Mouse (Mus musculus): ENCODE measurements around the gene Nup188.

The Nup188 gene

GRCm38 (mm10) chr2:30285004-30285403 is 1.2 kb upstream of the Nup188 start:
- no peak for DNase-seq (ENCODE audit: low spot score)

- DNase-seq (ENCODE audit: low spot score) = no peak
Observed at GRCm38 (mm10) chr2:30285416-30286181, 598 bp upstream of the Nup188 start.

GRCm38 (mm10) chr2:30287027-30287373 is 803 bp downstream of the Nup188 start:
- DNase-seq (ENCODE audit: low spot score) = peak; percentile 68

GRCm38 (mm10) chr2:30299525-30299924 is 13.3 kb downstream of the Nup188 start:
- peak; percentile 6 for DNase-seq (ENCODE audit: low spot score)

- DNase-seq (ENCODE audit: low spot score) = no peak
Observed at GRCm38 (mm10) chr2:30299966-30300365, 13.8 kb downstream of the Nup188 start.

DNA sequence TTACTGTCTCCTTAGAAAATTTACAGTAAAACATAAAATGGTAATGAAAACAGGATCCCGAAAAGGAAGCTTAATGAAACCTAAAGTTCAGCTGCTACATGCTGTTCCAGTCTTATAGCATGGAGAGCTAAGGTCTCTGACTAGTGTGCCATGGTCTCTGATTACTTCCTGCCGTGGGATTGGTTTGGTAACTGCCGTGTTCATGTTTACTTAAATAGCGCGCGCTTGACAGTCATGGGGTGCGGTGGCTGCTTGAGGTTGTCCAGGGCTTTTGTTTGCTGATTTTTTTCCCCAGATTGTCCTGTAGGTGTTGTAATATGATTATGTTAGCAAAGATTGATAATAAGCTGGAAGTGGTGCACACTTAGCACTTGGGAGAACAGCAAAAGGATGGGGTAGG is 19.9 kb downstream of the Nup188 start:
- DNase-seq (ENCODE audit: low spot score) = no peak

DNA sequence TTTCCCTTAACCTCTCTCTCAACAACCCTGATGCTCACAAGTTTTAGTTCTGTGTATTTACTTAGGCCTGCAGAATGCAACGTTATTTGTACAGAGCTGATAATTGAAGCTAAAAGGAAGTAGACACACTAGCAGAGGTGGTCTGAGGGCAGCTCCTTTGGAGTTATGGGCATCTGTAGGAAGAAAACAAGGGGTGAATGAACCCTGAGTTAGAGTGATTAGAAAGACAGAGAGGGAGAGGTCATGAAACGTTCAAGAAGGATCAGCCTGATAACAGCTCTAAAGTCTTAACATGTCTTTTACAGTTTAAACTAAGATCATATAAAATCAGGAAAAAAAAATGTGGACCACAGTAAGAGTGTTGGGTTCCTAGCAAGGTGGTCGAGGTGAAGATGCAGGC is 23.2 kb downstream of the Nup188 start:
- no peak for DNase-seq (ENCODE audit: low spot score)

DNA sequence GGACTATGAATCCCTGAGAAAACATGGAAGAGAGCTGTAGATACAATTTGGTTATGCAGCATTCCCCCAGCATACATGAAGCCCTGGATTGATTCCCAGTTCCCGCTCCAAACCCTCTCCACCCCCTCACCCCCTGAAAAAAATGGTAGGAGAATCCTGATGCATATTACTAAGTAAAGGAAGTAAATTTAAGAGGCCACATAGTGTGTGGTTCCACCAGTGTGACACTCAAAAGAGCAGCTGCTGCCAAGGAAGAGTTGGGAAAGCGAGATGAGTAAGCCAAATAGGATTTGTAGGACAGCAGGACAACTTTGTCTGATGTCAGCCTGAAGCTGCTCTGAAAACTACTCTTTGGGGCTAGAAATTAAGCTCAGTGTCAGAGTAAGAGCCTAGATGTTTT is 25.3 kb downstream of the Nup188 start:
- no peak for DNase-seq (ENCODE audit: low spot score)

DNA sequence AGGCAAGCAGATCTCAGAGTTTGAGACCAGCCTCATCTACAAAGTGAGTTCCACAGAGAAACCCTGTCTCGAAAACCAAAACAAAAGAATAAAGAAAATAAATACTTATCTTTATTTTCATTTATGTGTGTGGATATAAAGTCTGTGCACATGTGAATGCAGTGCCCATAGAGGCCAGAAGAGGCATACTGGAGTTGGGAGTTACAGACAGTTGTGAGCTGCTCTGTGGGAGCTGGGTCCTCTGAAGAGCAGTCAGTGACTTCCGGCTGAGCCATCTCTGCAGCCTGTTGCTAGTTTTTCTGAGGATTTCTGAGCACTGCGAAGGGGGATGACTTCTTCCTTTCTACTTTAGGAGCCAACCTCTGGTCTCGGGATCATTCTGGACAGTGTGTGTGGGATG is 29.9 kb downstream of the Nup188 start:
- DNase-seq (ENCODE audit: low spot score) = peak; percentile 6

GRCm38 (mm10) chr2:30316955-30317354 is 30.8 kb downstream of the Nup188 start:
- no peak for DNase-seq (ENCODE audit: low spot score)

DNA sequence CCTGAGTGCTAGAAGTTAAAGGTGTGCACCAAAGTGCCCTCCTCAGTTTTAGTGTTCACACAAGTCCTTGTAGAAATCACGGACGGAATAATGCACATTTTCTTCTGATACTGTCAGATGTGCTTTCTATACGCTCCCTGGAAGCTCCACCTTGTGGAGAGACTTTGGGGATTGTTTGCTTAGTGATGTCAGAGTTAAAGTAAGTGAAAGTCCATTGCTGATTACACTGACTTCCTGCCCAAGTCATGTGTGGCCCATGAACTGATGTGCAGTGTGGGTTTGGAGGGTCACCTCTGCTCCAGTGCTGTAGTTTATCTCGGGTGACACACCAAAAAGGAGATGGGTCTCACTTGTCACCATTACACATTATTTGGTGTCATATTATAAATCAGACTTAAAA is 33.1 kb downstream of the Nup188 start:
- DNase-seq (ENCODE audit: low spot score) = no peak

DNA sequence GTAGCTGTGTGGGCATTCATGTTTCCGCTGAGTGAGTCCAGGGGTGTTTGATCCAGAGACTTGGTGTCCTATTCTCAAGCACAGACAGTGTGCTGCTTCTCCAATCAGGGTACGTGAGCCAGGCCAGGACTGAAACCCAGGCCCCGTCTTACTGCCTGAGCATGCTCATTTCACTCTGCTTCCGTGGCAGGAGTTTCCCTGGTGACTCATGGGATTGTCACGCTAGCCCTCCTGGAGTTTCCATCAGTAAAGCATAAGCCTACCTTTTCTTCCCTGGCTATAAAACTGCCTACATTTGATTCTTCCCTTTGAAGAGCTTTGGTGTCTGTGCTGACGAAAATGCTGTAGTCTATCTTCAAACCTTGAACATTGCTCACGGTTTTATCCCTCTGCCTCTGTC is 36.9 kb downstream of the Nup188 start:
- DNase-seq (ENCODE audit: low spot score) = no peak

DNA sequence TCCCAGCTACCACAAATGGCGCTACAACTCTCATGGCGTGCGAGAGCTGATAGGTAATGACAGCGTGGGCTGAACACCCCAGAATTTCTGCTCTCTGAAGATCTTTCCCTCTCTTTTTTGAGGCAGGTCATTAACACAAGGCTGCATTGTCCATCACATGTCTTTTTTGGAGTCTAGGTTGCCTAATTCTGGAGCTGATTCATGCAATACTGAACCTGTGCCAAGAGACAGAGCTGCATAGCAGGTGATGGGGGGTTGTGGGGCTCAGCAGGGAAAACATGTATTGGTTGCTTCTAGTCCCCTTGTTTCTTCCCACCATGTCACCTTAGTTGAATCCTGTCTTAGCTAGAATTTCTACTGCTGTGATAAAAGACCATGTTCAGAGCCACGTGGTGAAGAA is 39.1 kb downstream of the Nup188 start:
- DNase-seq (ENCODE audit: low spot score) = no peak

DNA sequence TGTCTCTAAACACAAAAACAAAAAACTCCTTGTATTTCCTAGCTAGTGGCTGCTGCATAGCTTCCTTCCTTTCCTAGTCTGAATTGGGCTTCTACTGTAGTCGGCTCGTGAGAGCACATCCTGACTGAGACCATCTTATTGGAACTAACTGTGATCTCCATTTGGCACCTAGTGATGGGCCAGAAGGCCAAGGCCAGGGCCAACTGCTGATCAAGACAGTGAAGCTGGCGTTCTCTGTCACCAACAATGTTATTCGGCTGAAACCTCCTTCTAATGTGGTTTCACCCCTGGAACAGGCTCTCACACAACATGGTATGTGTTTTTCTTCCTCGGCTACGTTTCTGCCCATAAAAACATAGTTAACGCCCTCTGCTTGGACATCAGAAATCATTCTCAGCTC is 41.1 kb downstream of the Nup188 start:
- DNase-seq (ENCODE audit: low spot score) = no peak

GRCm38 (mm10) chr2:30328791-30329190 is 42.6 kb downstream of the Nup188 start:
- DNase-seq (ENCODE audit: low spot score) = no peak

DNA sequence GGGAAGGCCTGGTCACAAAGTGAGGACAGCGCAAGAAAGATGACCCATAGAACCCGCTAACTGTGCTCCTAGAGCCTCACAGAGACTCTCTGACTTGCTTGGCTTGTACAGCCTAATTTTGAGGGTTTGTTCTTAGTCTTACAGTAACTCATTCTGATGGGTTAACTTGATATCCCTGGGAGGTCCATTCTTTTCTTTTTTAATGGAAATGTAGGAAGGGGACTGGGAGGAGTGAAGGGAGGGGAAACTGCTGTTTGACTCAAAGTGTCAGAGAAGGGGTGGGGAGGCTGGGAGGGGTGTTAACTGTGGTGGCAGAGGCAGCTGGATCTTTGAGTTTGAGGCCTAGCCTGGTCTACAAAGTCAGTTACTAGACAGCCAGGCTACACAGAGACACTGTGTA is 49.1 kb downstream of the Nup188 start:
- no peak for DNase-seq (ENCODE audit: low spot score)

DNA sequence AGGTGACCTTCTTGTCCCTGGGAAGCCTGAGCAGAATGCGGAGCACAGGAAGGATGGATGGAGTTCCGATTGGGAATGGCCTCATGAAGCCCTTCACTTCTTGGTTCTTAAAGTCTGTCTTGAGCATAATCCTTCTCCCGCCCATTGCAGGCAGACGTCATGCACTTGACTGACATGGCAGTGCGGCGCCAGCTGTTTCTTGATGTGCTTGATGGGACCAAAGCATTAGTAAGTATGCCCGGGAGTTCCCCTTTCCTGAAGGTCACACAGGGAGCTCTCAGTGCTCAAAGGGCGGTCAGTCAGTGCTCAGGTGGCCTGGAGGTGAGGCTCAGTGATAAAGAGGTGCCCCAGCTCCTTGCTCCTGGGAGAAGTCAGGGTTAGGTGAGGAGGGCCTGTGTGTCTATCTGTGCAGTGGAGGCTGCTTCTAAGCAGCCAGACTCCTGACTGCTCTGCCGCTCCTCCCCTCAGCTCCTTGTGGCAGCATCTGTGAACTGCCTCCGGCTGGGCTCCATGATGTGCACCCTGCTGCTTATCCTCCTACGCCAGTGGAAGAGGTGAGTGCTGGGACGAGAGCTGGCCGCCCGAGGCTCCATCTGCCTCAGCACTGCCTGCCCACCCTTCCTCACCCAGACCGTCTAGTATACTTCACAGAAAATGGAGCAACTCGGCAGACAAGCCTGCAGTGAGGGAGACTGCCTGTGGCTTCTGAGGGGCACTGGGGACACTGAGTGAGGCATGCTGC is 50.1 kb downstream of the Nup188 start:
- no peak for DNase-seq (ENCODE audit: low spot score)

GRCm38 (mm10) chr2:30337179-30337578 is 51.0 kb downstream of the Nup188 start:
- DNase-seq (ENCODE audit: low spot score) = no peak

DNA sequence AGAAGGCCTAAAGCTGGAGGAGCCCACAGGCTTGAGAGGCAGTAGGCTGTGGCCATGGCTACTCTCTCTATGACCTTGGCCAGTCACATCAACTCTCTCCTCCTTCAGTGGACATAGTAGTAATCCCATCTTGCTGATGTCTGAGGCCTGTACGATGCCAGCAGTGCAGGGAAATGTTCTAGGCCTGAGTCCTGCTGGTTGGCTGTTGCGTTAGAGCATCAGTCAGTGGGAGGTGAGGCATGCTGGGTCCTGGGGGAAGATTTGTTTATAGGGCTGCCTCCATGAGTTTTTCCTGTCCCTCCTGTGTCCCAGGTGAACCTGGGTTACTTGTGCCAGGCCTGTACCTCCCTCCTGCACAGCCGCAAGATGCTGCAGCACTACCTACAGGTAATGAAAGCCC is 55.9 kb downstream of the Nup188 start:
- no peak for DNase-seq (ENCODE audit: low spot score)

DNA sequence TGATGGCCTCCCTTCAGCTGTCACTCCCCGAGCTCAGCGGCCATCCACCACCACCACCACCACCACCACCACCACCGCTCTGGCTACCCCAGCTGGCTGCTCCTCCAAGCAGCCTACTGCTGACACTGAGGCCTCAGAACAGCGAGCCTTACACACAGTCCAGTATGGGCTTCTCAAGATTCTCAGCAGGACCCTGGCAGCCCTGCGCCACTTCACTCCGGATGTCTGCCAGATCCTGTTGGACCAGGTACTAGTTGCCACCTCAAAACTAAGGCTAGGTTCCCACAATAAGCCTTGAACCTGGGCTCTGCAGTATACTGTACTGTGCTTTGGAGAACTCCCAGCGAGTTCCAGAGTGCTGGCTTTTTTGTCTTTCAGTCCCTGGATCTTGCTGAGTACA is 56.3 kb downstream of the Nup188 start:
- no peak for DNase-seq (ENCODE audit: low spot score)

DNA sequence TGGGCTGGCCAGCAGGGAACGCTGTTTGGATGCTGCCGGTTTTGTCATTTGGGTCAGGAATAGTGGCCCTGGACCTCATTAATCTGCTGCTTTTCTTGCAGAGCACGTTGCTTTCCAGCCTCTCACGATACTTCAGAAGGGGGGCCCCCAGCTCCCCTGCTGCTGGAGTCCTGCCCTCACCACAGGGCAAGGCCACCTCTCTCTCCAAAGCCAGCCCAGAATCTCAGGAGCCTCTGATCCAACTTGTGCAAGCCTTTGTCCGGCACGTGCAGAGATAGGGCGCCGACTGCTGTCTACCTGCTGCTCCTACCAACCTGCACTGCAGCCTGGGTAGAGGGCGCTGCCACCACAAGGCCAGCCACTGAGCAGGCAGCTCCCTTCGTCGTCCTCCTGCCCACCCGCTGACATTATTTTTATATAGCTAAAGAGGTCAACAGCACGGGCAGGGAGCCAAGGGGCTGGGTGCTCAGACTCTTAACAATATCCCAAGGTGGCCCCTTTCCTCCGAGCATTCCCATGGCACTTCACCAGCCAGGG is 57.5 kb downstream of the Nup188 start:
- DNase-seq (ENCODE audit: low spot score) = no peak

DNA sequence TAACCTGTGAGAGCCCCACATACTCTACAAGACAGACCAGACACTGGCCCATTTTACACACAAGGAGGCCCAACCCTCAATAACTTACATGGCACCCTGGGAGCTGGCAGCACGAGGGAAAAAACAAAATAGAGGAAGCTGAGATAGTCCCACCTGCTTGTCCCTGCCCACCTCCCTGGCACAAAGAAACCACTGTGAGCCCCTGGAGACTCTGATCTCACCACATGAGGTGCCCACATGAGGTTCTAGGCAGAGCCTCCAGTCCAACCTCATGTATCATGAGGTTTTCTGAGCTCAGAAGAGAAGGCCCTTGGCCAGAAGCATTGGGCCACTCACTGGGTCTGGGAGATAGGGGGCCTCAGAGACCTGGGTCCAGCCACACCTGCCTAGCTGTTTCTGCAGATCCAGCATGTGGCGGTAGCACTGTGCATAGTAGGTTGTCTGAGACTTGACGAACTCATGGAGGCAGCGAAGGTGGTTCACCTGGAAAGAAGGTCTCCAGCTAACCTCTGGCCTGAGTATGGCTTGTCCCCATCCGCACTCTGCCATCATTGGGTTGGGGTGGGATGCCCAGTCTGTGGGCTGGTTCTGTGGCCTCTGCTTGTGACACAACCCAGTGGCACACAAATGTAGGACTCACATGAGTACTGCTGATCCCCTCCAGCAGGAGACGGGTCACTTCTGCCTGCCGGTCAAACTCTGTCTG is 59.9 kb downstream of the Nup188 start:
- DNase-seq (ENCODE audit: low spot score) = no peak

GRCm38 (mm10) chr2:30349196-30349595 is 63.0 kb downstream of the Nup188 start:
- no peak for DNase-seq (ENCODE audit: low spot score)
